Mouse (Mus musculus) granulocyte monocyte progenitor cell, adult 5-6 weeks (primary cell): ENCODE results near the gene Sgsm3. TPM values are rescaled to one million over a fixed set of nuclear protein-coding genes. Genes with fewer than 3 reads are reported as not detected.
A peak's percentile ranks its signal among the peaks of the same experiment; 100 is the strongest.

Experiments used
- ATAC-seq: replicated peaks from 2 replicates; pipeline ENCODE4 v1.8.0; 2016; ENCODE audit warnings: mild to moderate bottlenecking, moderate TSS enrichment, inconsistent platforms; ENCODE audit not compliant: poor library complexity, severe bottlenecking
- total RNA-seq, 2 experiments: library from RNA; stranded (forward) in 1 of 2; stranded (reverse) in 1 of 2; fragments of 200-712, 200-1000 nt in 1 of 2; fragments of >200 nt in 1 of 2; fragmentation: Nextera tagmentation in 1 of 2; gene quantifications; 2 replicates each; pipeline ENCODE4 v1.2.3; 2014 to 2017

Sgsm3 gene
- total RNA-seq, 2 experiments from 2014 or later = 2.8 to 10.1 TPM

- no peak for ATAC-seq
These were observed 77.9 kb downstream of the Sgsm3 start for GRCm38 (mm10) chr15:81055488-81055887.

- ATAC-seq = 0 out of 2 replicates have a peak, but pooled peaks have one; percentile 52
These were observed 80.2 kb downstream of the Sgsm3 start for GRCm38 (mm10) chr15:81057736-81058135.

DNA sequence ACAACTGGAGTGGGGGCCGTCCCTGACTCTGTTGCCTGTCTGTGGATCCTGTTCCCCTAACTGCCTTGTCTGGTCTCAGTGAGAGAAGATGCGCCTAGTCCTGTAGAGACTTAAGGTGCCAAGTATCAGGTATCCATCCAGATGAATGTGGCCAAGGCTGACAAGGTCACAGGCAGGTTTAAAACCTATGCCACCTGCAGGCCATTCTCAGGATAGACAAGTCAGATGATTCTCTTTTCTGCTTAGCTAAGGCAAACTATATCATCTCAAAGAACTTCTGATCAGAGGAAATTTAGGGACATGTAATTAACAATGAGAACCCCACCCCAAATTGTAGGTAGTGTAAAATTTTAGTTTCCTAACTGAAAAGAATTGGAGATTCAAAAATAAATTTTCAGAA is 83.4 kb downstream of the Sgsm3 start:
- no peak for ATAC-seq

Other genes with a start within 250 kb of the Sgsm3 start
- gene Adsl, start 29.3 kb upstream of the Sgsm3 start, total RNA-seq (2014; fragmentation: Nextera tagmentation) = 76.2 and 78.8 TPM in 2 replicates
- gene Adsl, start 29.3 kb upstream of the Sgsm3 start, total RNA-seq (2017) = 207 and 224 TPM in 2 replicates
- gene Mrtfa, start 213.0 kb downstream of the Sgsm3 start, total RNA-seq (2014; fragmentation: Nextera tagmentation) = 30.9 and 36.9 TPM in 2 replicates
- 11.1 and 12.6 TPM in 2 replicates for gene Mrtfa, start 213.0 kb downstream of the Sgsm3 start, total RNA-seq (2017)